Mouse (Mus musculus): ENCODE results near the gene Traf5. TPM values are rescaled to one million over a fixed set of nuclear protein-coding genes. Genes with fewer than 3 reads are reported as not detected.

The Traf5 gene
- polyA plus RNA-seq, 1 experiment from 2014 or later, result 23.2 TPM

- POLR2A ChIA-PET, result no interaction called here
- no peak for DNase-seq (ENCODE audit: low read depth, low spot score)
- ATAC-seq, result no peak
- CTCF ChIA-PET, result interaction anchor here (1.7 kb wide), 1 partner anchor 118 kb away, joined by 5 read pairs; no protein-coding TSS in a partner anchor
- no peak for TF ChIP-seq CTCF (IDR thresholded peaks at IDR 0.05)
- H3K27me3 ChIP-seq, result no peaks in the 10 kb centered on the region
- in situ Hi-C loops (cut with MboI; ENCODE audit: low pct_unique_long_range_greater_than_20kb), result no loop called here
These were observed 9.7 kb downstream of the Traf5 start for GRCm38 (mm10) chr1:192082646-192083045.

GRCm38 (mm10) chr1:192081129-192081528, 11.2 kb downstream of the Traf5 start:
- POLR2A ChIA-PET, result interaction anchor here (0.8 kb wide), 1 partner anchor 10 kb away, joined by 3 read pairs; no protein-coding TSS in a partner anchor
- no peak for ATAC-seq
- in situ Hi-C loops (cut with MboI; ENCODE audit: low pct_unique_long_range_greater_than_20kb), result no loop called here
- no peak for DNase-seq (ENCODE audit: low read depth, low spot score)
- CTCF ChIA-PET, result interaction anchor here (1.2 kb wide), 1 partner anchor 10 kb away, joined by 3 read pairs; no protein-coding TSS in a partner anchor
- no peak for TF ChIP-seq CTCF (IDR thresholded peaks at IDR 0.05)
- H3K27me3 ChIP-seq, result no peaks in the 10 kb centered on the region

- no peak for DNase-seq (ENCODE audit: low read depth, low spot score)
- ChIA-PET CTCF (interaction anchor here (1.1 to 2.9 kb wide), 2 partner anchors 13 to 108 kb away, joined by 3 to 10 read pairs; partner anchors contain the start of gene Traf5), POLR2A (no interaction called here)
- ATAC-seq, result no peak
- in situ Hi-C loops (cut with MboI; ENCODE audit: low pct_unique_long_range_greater_than_20kb), result no loop called here
- no peaks in the 10 kb centered on the region for H3K27me3 ChIP-seq
- no peak for TF ChIP-seq CTCF (IDR thresholded peaks at IDR 0.05)
These were observed 13.2 kb downstream of the Traf5 start for GRCm38 (mm10) chr1:192079121-192079520.

GRCm38 (mm10) chr1:192078406-192078805, 14.0 kb downstream of the Traf5 start:
- in situ Hi-C loops (cut with MboI; ENCODE audit: low pct_unique_long_range_greater_than_20kb), result no loop called here
- DNase-seq (ENCODE audit: low read depth, low spot score) (no peak), ATAC-seq (no peak)
- TF ChIP-seq CTCF (IDR thresholded peaks at IDR 0.05), result no peak
- ChIA-PET CTCF (interaction anchor here (2.9 kb wide), 1 partner anchor 14 kb away, joined by 10 read pairs; the partner anchor contains the start of gene Traf5), POLR2A (interaction anchor here (0.7 kb wide), 1 partner anchor 11 kb away, joined by 3 read pairs; no protein-coding TSS in a partner anchor)
- no peaks in the 10 kb centered on the region for H3K27me3 ChIP-seq

GRCm38 (mm10) chr1:192076796-192077535, 15.4 kb downstream of the Traf5 start:
- H3K27me3 ChIP-seq, result no peaks in the 10 kb centered on the region
- ChIA-PET POLR2A (interaction anchor here (0.7 to 1.5 kb wide), 2 partner anchors 12 to 15 kb away, joined by 3 read pairs; no protein-coding TSS in a partner anchor), CTCF (interaction anchor here (0.9 to 2.4 kb wide), 8 partner anchors 10 to 242 kb away, joined by 3 to 18 read pairs (median 4); partner anchors contain the start of gene Traf5)
- in situ Hi-C loops (cut with MboI; ENCODE audit: low pct_unique_long_range_greater_than_20kb), result no loop called here
- ATAC-seq, result peak; percentile 96
- DNase-seq (ENCODE audit: low read depth, low spot score), result peak; percentile 91
- no peak for TF ChIP-seq CTCF (IDR thresholded peaks at IDR 0.05)

GRCm38 (mm10) chr1:192076101-192076500, 16.3 kb downstream of the Traf5 start:
- no peak for DNase-seq (ENCODE audit: low read depth, low spot score)
- POLR2A ChIA-PET, result interaction anchor here (1.5 kb wide), 1 partner anchor 16 kb away, joined by 3 read pairs; no protein-coding TSS in a partner anchor

GRCm38 (mm10) chr1:192074824-192075223, 17.5 kb downstream of the Traf5 start:
- ChIA-PET CTCF (interaction anchor here (2.4 kb wide), 1 partner anchor 110 kb away, joined by 18 read pairs; no protein-coding TSS in a partner anchor), POLR2A (no interaction called here)
- H3K27me3 ChIP-seq, result no peaks in the 10 kb centered on the region
- in situ Hi-C loops (cut with MboI; ENCODE audit: low pct_unique_long_range_greater_than_20kb), result no loop called here
- no peak for DNase-seq (ENCODE audit: low read depth, low spot score)
- no peak for TF ChIP-seq CTCF (IDR thresholded peaks at IDR 0.05)
- no peak for ATAC-seq

More at GRCm38 (mm10) chr1:192076101-192076500, 16.3 kb downstream of the Traf5 start:
- no peaks in the 10 kb centered on the region for H3K27me3 ChIP-seq
- TF ChIP-seq CTCF (IDR thresholded peaks at IDR 0.05), result no peak
- in situ Hi-C loops (cut with MboI; ENCODE audit: low pct_unique_long_range_greater_than_20kb), result no loop called here
- no peak for ATAC-seq
- CTCF ChIA-PET, result interaction anchor here (0.9 to 2.4 kb wide), 8 partner anchors 9 to 241 kb away, joined by 3 to 18 read pairs (median 4); partner anchors contain the start of gene Traf5

GRCm38 (mm10) chr1:192072426-192072825, 19.9 kb downstream of the Traf5 start:
- ATAC-seq (no peak), DNase-seq (ENCODE audit: low read depth, low spot score) (no peak)
- ChIA-PET POLR2A (interaction anchor here (0.7 kb wide), 1 partner anchor 20 kb away, joined by 3 read pairs; the partner anchor contains the start of gene Traf5), CTCF (interaction anchor here (0.8 to 0.9 kb wide), 2 partner anchors 19 to 107 kb away, joined by 3 to 4 read pairs; no protein-coding TSS in a partner anchor)
- TF ChIP-seq CTCF (IDR thresholded peaks at IDR 0.05), result no peak
- in situ Hi-C loops (cut with MboI; ENCODE audit: low pct_unique_long_range_greater_than_20kb), result no loop called here
- H3K27me3 ChIP-seq, result no peaks in the 10 kb centered on the region

- H3K27me3 ChIP-seq, result no peaks in the 10 kb centered on the region
- in situ Hi-C loops (cut with MboI; ENCODE audit: low pct_unique_long_range_greater_than_20kb), result no loop called here
- ChIA-PET CTCF (interaction anchor here (1.2 to 1.4 kb wide), 2 partner anchors 11 to 106 kb away, joined by 3 to 5 read pairs; no protein-coding TSS in a partner anchor), POLR2A (no interaction called here)
- DNase-seq (ENCODE audit: low read depth, low spot score) (no peak), ATAC-seq (peak; percentile 18)
- no peak for TF ChIP-seq CTCF (IDR thresholded peaks at IDR 0.05)
These were observed 21.7 kb downstream of the Traf5 start for GRCm38 (mm10) chr1:192070618-192071051.

- DNase-seq (ENCODE audit: low read depth, low spot score) (peak; percentile 82), ATAC-seq (peak; percentile 87)
- TF ChIP-seq CTCF (IDR thresholded peaks at IDR 0.05), result no peak
- ChIA-PET CTCF (interaction anchor here (1.2 to 1.4 kb wide), 2 partner anchors 12 to 105 kb away, joined by 3 to 5 read pairs; no protein-coding TSS in a partner anchor), POLR2A (no interaction called here)
- no peaks in the 10 kb centered on the region for H3K27me3 ChIP-seq
- in situ Hi-C loops (cut with MboI; ENCODE audit: low pct_unique_long_range_greater_than_20kb), result no loop called here
These were observed 22.3 kb downstream of the Traf5 start for GRCm38 (mm10) chr1:192069971-192070591.

All from Patski (cell line).